Comparison of ENCODE assay signal across 8 mouse cellular contexts in the genomic region with DNA sequence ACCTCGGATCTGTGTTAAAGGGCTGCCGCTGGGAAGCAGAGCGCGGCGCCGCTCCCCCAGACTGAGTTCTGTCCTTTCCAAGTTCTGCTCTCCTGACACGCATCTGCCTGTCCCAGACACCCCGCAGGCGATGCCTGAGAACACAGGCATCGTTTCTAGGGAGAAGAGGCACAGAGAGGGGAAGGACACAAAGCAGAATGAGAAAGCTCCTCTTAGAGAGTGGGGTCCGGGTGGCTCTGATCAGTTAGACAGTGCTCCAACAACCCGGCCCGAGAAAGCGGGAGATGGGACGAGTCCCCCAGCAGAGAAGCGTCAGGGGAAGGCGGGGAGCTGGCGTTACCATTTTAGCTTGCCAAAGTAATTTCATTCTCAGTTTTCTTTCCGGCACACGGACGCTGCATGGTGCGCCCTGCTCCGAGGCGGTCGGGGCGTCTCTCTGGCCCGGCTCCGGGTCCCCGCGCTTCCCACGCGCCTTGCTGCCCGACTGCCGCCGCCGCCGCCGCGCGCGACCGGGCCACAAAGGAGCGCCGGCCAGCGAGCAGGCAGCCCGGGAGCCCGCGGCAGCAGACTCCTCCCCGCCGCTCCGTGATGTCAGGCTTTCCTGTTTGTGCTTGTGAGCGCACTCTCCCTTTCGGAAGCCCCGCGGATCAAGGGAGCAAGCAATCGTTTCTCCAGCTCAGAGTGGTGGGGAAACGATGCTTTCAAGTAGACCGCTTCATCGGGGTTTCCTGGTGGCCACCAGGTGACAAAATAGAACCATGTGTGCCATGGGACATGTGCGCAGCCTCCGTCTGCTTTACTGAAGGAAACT.
DNase-seq lines count a peak whose midpoint lies in the region; ATAC-seq lines count a peak whose summit lies in the region.

No protein-coding gene starts in this region.

- H3K9ac ChIP-seq in hindbrain, embryonic 14.5 days: peak overlapping the region; percentile 58

- peak; percentile 87 for ATAC-seq in hindbrain, embryonic 14.5 days (ENCODE audit: low FRiP score)

- DNase-seq in R1 (ENCODE audit: low read depth, low spot score): peak; percentile 76
- peak; percentile 34 for DNase-seq in cerebellum, adult 9-10 months
- DNase-seq in gastrocnemius, adult 18-20 months (ENCODE audit: low spot score): peak; percentile 78
- DNase-seq in hindbrain, embryonic 14.5 days (ENCODE audit: low spot score): peak; percentile 77
- DNase-seq in left cerebral cortex, postnatal 10 days (ENCODE audit: extremely low spot score in 1 of 2, low spot score in 2 of 2): peak; percentile 36 to 87
- peak; percentile 55 for DNase-seq in right cerebral cortex, adult 18-20 months
- peak; percentile 65 for DNase-seq in urinary bladder, postnatal 25 days (ENCODE audit: low spot score)

- peak overlapping the region; percentile 76 for H3K4me2 ChIP-seq in hindbrain, embryonic 14.5 days (replicated peaks)

- no peaks in the 10 kb centered on the region for H3K36me3 ChIP-seq in hindbrain, embryonic 14.5 days (replicated peaks; ENCODE audit: control insufficient read depth, insufficient read depth)
- H3K36me3 ChIP-seq in megakaryocyte, embryonic 14.5 days (replicated peaks; ENCODE audit: low read length): no peaks in the 10 kb centered on the region

- intact Hi-C loops in left cerebral cortex, postnatal 10 days (cut with DNase I): loop anchor here (5.0 kb wide), 2 partner anchors 93 to 122 kb away; no protein-coding TSS in a partner anchor

- peak overlapping the region; percentile 73 for H3K27ac ChIP-seq in hindbrain, embryonic 14.5 days

- H3K27me3 ChIP-seq in hindbrain, embryonic 14.5 days (ENCODE audit: control insufficient read depth, insufficient read depth, low read length): no peaks in the 10 kb centered on the region
- peaks cover 74% of the 10 kb centered on the region for H3K27me3 ChIP-seq in megakaryocyte, embryonic 14.5 days (replicated peaks)

- peak overlapping the region; percentile 45 for H3K4me3 ChIP-seq in hindbrain, embryonic 14.5 days (replicated peaks; ENCODE audit: low read length)
- H3K4me3 ChIP-seq in megakaryocyte, embryonic 14.5 days (replicated peaks): peak overlapping the region; percentile 93

- WGBS in hindbrain, embryonic 14.5 days: under 1% methylated on average over 61 of the region's 61 CpGs

- no peaks in the 10 kb centered on the region for H3K9me3 ChIP-seq in hindbrain, embryonic 14.5 days (ENCODE audit: control insufficient read depth, low read length)
- H3K9me3 ChIP-seq in megakaryocyte, embryonic 14.5 days: no peaks in the 10 kb centered on the region

- H3K4me1 ChIP-seq in hindbrain, embryonic 14.5 days (replicated peaks; ENCODE audit: control insufficient read depth, insufficient read depth, low read length): peaks cover 5% of the 10 kb centered on the region
- peaks cover 36% of the 10 kb centered on the region for H3K4me1 ChIP-seq in megakaryocyte, embryonic 14.5 days

Comparison
In these comparisons a context has a peak if more than half of its experiments do, and no peak if none do; other contexts are left out.
1. Peak in every context shown above with its lines: DNase-seq, ATAC-seq, H3K4me3 ChIP-seq and H3K27ac ChIP-seq.